Comparison of ENCODE assay signal across 8 mouse cellular contexts in the genomic region with DNA sequence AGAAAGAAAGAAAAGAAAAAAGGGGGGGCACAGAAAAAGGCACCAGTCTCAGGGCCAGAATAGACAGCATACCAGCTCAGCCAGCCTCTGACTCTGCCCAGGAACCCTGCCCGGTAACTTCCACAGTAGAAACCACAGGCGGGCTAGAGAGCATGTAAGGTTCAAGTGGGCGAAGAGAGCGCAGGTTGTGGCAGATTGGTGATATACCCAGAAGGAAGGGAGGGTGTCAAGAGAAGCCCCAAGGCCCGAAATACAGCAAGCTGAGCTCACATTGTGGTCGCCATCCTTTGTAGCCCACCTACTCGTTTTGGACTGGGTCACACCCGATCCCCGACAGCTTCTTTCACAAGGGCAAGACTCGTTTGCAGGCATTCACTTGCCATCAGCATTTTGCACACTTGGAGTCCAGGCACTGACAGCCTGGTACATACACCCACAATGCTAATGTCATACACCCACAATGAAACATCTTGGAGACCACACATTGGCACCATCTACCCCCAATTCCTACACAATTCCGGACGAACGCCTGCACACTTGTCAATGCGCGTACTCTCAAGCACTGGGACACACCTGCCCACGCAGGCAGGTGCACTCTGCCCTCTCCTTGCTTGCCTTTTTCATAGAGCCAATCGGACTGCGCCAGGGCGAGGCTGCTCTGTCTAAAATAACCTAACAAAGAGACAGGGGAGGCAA. TPM values are rescaled to one million over a fixed set of nuclear protein-coding genes. Genes with fewer than 3 reads are reported as not detected.
DNase-seq lines count a peak whose midpoint lies in the region; ATAC-seq and TF ChIP-seq lines count a peak whose summit lies in the region.

No protein-coding gene starts in this region.

- DNase-seq in gastrocnemius, postnatal 10 days = peak; percentile 3
- DNase-seq in gastrocnemius, postnatal 14 days = no peak
- peak; percentile 20 for DNase-seq in embryo, embryonic 11 days
- DNase-seq in heart, postnatal 0 days (ENCODE audit: low spot score) = no peak
- DNase-seq in layer of hippocampus, adult 2 months (ENCODE audit: low spot score in 2 of 2) = peak; percentile 58 to 64
- peak; percentile 33 for DNase-seq in lung, adult 2 months
- DNase-seq in right cerebral cortex, postnatal 14 days = peak; percentile 21

- intact Hi-C loops in gastrocnemius, postnatal 14 days (cut with DNase I; ENCODE audit: low total_unique reads) = no loop called here

- 7% methylated on average over 19 of the region's 19 CpGs for WGBS in heart, postnatal 0 days
- whole genome bisulfite sequencing in lung, adult 2 months = 8% methylated on average over 19 of the region's 19 CpGs

- no peak overlapping the region for H3K27ac ChIP-seq in heart, postnatal 0 days (ENCODE audit: low read depth)
- peak overlapping the region; percentile 98 for H3K27ac ChIP-seq in layer of hippocampus, adult 2 months

- H3K27me3 ChIP-seq in heart, postnatal 0 days (ENCODE audit: control insufficient read depth, insufficient read depth, low read length) = peaks cover 34% of the 10 kb centered on the region

- no peaks in the 10 kb centered on the region for H3K9me3 ChIP-seq in heart, postnatal 0 days (replicated peaks; ENCODE audit: control insufficient read depth, low read length)

- H3K4me3 ChIP-seq in heart, postnatal 0 days (ENCODE audit: low read depth, low read length) = peak overlapping the region; percentile 64
- peak overlapping the region; percentile 86 for H3K4me3 ChIP-seq in layer of hippocampus, adult 2 months
- H3K4me3 ChIP-seq in lung, adult 2 months (replicated peaks; ENCODE audit: extremely low read depth, low read depth, low read length) = peak overlapping the region; percentile 50

- no peak for TF ChIP-seq EP300 in heart, postnatal 0 days (IDR thresholded peaks at IDR 0.05; ENCODE audit: low read depth)

- peak overlapping the region; percentile 89 for H3K4me2 ChIP-seq in heart, postnatal 0 days (ENCODE audit: low read depth, low read length)

- ATAC-seq in heart, postnatal 0 days (ENCODE audit: insufficient read depth, low read depth) = no peak
- ATAC-seq in monocyte, adult 5-6 weeks (replicated peaks; ENCODE audit: insufficient number of reproducible peaks, low FRiP score, low TSS enrichment, poor library complexity, severe bottlenecking) = no peak

- no peak overlapping the region for H3K9ac ChIP-seq in heart, postnatal 0 days (replicated peaks; ENCODE audit: low read depth, low read length)

- peaks cover 3% of the 10 kb centered on the region; the same call in 1 of the 2 replicates for H3K4me1 ChIP-seq in heart, postnatal 0 days (ENCODE audit: control insufficient read depth, insufficient read depth)
- H3K4me1 ChIP-seq in lung, adult 2 months (ENCODE audit: control insufficient read depth, insufficient read depth, low read length) = peaks cover 4% of the 10 kb centered on the region; the same call in 1 of the 2 replicates

- no peak for TF ChIP-seq CTCF in heart, postnatal 0 days (IDR thresholded peaks at IDR 0.05; ENCODE audit: low read depth)
- no peak for TF ChIP-seq CTCF in layer of hippocampus, adult 2 months (conservative IDR thresholded peaks at IDR 0.05)
- TF ChIP-seq CTCF in lung, adult 2 months (IDR thresholded peaks at IDR 0.05; ENCODE audit: insufficient read depth, low read length) = no peak

- TF ChIP-seq POLR2A in lung, adult 2 months (IDR thresholded peaks at IDR 0.05; ENCODE audit: borderline replicate concordance, extremely low read depth, low read depth, low read length) = no peak

- no peaks in the 10 kb centered on the region for H3K36me3 ChIP-seq in heart, postnatal 0 days (replicated peaks; ENCODE audit: control insufficient read depth, insufficient read depth, low read length)

RNA-seq across cellular contexts. Expression of gene Fam84a, which starts 0.8 kb away (rescaled TPM):
- total RNA-seq in gastrocnemius, postnatal 10 days (2021) = under 1 TPM; 0.16 to 0.32 TPM
- total RNA-seq in gastrocnemius, postnatal 14 days (2021) = under 1 TPM; 0.10 to 0.27 TPM
- 1.3 and 1.7 TPM in 2 replicates for total RNA-seq in heart, postnatal 0 days (2014; rRNA removed; ENCODE audit: low replicate concordance)
- 1.4 and 1.7 TPM in 2 replicates for polyA plus RNA-seq in heart, postnatal 0 days (2015; fragmentation: Nextera tagmentation; extraction: Ambion mirVana)
- total RNA-seq in layer of hippocampus, adult 2 months (2021) = 10 to 100 TPM; 93.3 to 98.0 TPM
- 6.3 and 7.3 TPM in 2 replicates for polyA plus RNA-seq in lung, adult 2 months (2012; rRNA removed)
- 0.48 TPM in 1 of 3 replicates, not detected in the others for total RNA-seq in monocyte, adult 5-6 weeks (2017)

Comparison
In these comparisons a context has a peak if more than half of its experiments do, and no peak if none do; other contexts are left out.
1. DNase-seq: peak in gastrocnemius, postnatal 10 days (single experiment), embryo, embryonic 11 days (single experiment), layer of hippocampus, adult 2 months (2 of 2), lung, adult 2 months (single experiment) and right cerebral cortex, postnatal 14 days (single experiment); none in gastrocnemius, postnatal 14 days (single experiment) and heart, postnatal 0 days (single experiment).
2. RNA of gene Fam84a, which starts 0.8 kb away (total RNA-seq): 93.3 to 98.0 TPM in layer of hippocampus, adult 2 months; 1.3 to 1.7 TPM in heart, postnatal 0 days, 0.48 TPM in monocyte, adult 5-6 weeks, 0.16 to 0.32 TPM in gastrocnemius, postnatal 10 days and 0.10 to 0.27 TPM in gastrocnemius, postnatal 14 days; every median in the first group is over 10 times any median in the second.
3. Peak in every context shown above with its lines, with median percentiles within 50 percentile points of each other: H3K4me3 ChIP-seq.